Mouse (Mus musculus) retina, adult 2 months (tissue): Measurements from ENCODE around the gene Defb21.
A peak's percentile ranks its signal among the peaks of the same experiment; 100 is the strongest.

Experiments
- DNase-seq: peaks from one replicate; pipeline ENCODE4 v3.0.0-alpha.2; 2012; ENCODE audit warnings: low read depth, low spot score

Gene Defb21

GRCm38 (mm10) chr2:152604057-152604456 is 31.5 kb downstream of the Defb21 start, which contains the start of gene Defb36:
Gene Defb36, plus strand, starts transcription at chr2:152604327.
- no peak for DNase-seq

- no peak for DNase-seq
Observed at GRCm38 (mm10) chr2:152607746-152608145, 35.2 kb downstream of the Defb21 start.

- no peak for DNase-seq
Observed at GRCm38 (mm10) chr2:152608719-152609118, 36.2 kb downstream of the Defb21 start.

DNA sequence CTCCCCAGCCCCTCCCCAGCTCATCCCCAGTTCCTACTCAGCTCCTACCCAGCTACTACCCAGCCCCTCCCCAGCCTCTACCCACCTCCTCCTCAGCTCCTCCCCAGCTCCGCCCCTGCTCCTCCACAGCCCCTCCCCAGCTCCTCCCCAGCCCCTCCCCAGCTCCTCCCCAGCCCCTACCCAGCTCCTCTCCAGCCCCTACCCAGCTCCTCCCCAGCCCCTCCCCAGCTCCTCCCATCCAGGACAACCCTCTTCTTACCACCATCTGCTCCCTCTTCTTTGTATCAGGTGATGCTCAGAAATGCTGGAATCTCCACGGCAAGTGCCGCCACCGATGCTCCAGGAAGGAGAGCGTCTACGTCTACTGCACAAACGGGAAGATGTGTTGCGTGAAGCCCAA is 39.6 kb downstream of the Defb21 start:
- DNase-seq: no peak

DNA sequence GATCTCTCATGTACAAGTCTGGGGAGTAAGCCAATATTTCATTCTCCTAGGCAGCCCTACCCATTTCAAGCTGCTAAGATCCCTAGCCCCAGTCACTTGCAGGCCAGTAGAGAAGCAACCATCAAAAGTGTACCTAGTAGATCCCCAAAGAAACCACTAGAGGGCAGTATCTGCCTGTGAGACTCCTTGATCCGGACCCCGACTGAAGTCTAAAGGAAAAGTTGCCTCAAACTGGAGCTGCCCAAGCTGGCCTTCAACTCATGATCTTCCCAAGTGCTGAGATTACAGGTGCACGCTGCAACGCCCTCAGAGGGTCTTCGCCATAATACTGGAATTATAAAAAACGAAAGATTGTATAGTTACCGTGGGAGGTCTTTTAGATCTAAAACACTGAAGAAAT is 43.0 kb downstream of the Defb21 start:
- peak; percentile 36 for DNase-seq

- no peak for DNase-seq
Observed at GRCm38 (mm10) chr2:152616470-152616869, 43.9 kb downstream of the Defb21 start.

- DNase-seq: no peak
Observed at GRCm38 (mm10) chr2:152617374-152617773, 44.8 kb downstream of the Defb21 start.

DNA sequence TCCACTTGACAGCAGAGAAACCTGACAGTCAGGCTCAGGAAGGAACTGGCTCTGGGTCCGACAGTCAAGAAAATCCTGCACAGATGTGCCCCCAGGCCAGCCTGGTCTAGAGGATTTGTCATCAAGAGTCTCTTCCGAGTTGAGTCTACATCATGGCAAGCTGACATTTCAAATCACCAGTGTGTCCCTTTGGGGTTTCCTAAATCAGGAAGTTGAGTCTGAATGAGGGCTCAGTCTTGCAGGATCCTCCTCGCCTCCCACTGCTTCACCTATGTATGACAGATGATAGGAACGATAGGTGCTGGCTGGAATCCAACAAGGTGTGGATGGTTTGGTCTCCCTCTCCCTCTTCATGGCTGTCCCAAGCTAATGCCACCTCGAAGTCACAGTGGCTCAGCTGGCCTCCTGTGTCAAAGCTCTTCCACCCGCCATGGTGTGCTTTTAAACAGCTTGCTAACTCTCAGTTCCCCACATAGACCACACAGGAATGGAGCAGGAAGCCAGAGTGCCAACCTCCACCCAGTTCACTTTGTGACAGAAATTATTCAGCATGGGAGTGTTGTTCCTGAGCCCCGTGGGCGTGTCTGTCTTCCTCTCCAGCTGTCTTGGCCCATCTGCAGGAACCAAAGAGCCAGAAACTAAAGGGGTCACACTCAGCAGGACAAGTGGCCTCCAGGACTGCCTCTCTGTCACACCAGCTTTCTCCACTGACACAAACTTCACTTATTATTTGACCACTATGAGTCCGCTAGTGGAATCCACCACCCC is 48.0 kb downstream of the Defb21 start:
- DNase-seq: no peak

GRCm38 (mm10) chr2:152622151-152622550 is 49.6 kb downstream of the Defb21 start:
- DNase-seq: no peak

GRCm38 (mm10) chr2:152622953-152623352 is 50.4 kb downstream of the Defb21 start, which contains the start of gene Defb25:
Gene Defb25, minus strand, starts transcription at chr2:152623053.
- no peak for DNase-seq
